Mouse (Mus musculus) C2C12 (cell line): ENCODE measurements around the gene Amz1. TPM values are rescaled to one million over a fixed set of nuclear protein-coding genes. Genes with fewer than 3 reads are reported as not detected.
A peak's percentile ranks its signal among the peaks of the same experiment; 100 is the strongest.

Experiments
- H3K27me3 ChIP-seq: one replicate; pipeline ENCODE4 v1.6.1; 2011; ENCODE audit not compliant: control insufficient read depth, insufficient read depth, insufficient read length
- H3K36me3 ChIP-seq: one replicate; pipeline ENCODE4 v1.6.1; 2011; ENCODE audit not compliant: control insufficient read depth, insufficient read depth
- H3K4me3 ChIP-seq: one replicate; pipeline ENCODE4 v1.5.1; 2011; ENCODE audit warnings: mild to moderate bottlenecking, control low read depth; ENCODE audit not compliant: poor library complexity, insufficient read depth, severe bottlenecking
- H3K79me2 ChIP-seq: one replicate; pipeline ENCODE4 v1.6.1; 2011; ENCODE audit not compliant: control insufficient read depth, insufficient read depth
- H3K79me3 ChIP-seq: one replicate; pipeline ENCODE4 v1.6.1; 2011; ENCODE audit warnings: low read depth, control low read depth
- H3ac ChIP-seq: one replicate; pipeline ENCODE3; 2011; ENCODE audit warnings: low read depth; ENCODE audit not compliant: control insufficient read depth, insufficient read length
- CEBPB ChIP-seq: IDR thresholded peaks from one replicate; pipeline ENCODE4 v1.6.1; 2011; ENCODE audit warnings: low read depth, mild to moderate bottlenecking, control low read depth, moderate library complexity
- CTCF ChIP-seq: IDR thresholded peaks from one replicate; pipeline ENCODE4 v1.5.1; 2011; ENCODE audit not compliant: control insufficient read depth, insufficient read depth, insufficient read length
- FOSL1 ChIP-seq: IDR thresholded peaks from one replicate; pipeline ENCODE4 v1.8.0; 2011; ENCODE audit warnings: mild to moderate bottlenecking, low read length; ENCODE audit not compliant: poor library complexity, insufficient read depth, severe bottlenecking
- MAX ChIP-seq: IDR thresholded peaks from one replicate; pipeline ENCODE4 v1.6.1; 2011; ENCODE audit warnings: mild to moderate bottlenecking, control low read depth
- MYOD1 ChIP-seq: IDR thresholded peaks from one replicate; pipeline ENCODE4 v1.6.1; 2011; ENCODE audit warnings: low read depth; ENCODE audit not compliant: control insufficient read depth, insufficient read length
- MYOG ChIP-seq: IDR thresholded peaks from one replicate; pipeline ENCODE4 v1.6.1; 2011; ENCODE audit not compliant: control insufficient read depth, insufficient read length; ENCODE audit errors: extremely low read depth
- USF1 ChIP-seq: IDR thresholded peaks from one replicate; pipeline ENCODE4 v1.6.1; 2011; ENCODE audit warnings: low read depth, mild to moderate bottlenecking, control low read depth, moderate library complexity
- polyA plus RNA-seq: library from polyadenylated mRNA; unstranded; fragments of >200 nt; fragmentation: generic; extraction: Trizol; gene quantifications from one replicate; pipeline ENCODE4 v1.2.1, GENCODE M21; 2012; ENCODE audit warnings: missing spikeins

Gene Amz1
- polyA plus RNA-seq, 1 experiment, result 0.43 TPM

DNA sequence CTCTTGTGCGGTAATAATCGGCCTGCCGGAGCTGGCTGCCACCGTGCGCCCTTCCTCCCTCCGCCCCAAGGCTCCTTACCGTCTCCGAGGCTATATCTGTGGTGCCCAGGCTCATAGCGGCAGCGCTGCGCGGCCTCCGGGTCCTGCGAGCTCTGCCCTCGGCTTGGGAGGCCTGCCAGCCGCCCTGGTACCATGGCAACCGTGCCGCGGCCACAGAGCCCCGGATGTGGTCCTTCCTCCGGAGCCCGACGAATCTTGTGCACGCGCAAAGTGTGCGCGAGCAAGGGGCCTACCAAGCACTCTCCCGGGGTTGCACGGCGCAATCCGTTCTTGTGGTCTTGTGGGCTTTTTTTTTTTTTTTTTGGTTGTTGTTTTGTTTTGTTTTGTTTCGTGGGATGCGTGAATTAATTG is 21.8 kb upstream of the Amz1 start, which contains the start of gene Iqce:
Gene Iqce, minus strand, starts transcription at position 276 of the 411 bp plus-strand sequence.
- no peak for TF ChIP-seq CTCF
- TF ChIP-seq MYOG, result no peak
- TF ChIP-seq CEBPB, result no peak
- TF ChIP-seq FOSL1, result no peak
- no peak for TF ChIP-seq MYOD1
- TF ChIP-seq USF1, result no peak
- TF ChIP-seq MAX, result no peak
- no peaks in the 10 kb centered on the region for H3K27me3 ChIP-seq
- H3ac ChIP-seq, result peak within 1 kb of the TSS; percentile 83
- H3K36me3 ChIP-seq, result peaks cover 8% of the 10 kb centered on the region
- peak within 1 kb of the TSS; percentile 60 for H3K4me3 ChIP-seq
- peaks cover 37% of the 10 kb centered on the region for H3K79me2 ChIP-seq
- H3K79me3 ChIP-seq, result peaks cover 14% of the 10 kb centered on the region

DNA sequence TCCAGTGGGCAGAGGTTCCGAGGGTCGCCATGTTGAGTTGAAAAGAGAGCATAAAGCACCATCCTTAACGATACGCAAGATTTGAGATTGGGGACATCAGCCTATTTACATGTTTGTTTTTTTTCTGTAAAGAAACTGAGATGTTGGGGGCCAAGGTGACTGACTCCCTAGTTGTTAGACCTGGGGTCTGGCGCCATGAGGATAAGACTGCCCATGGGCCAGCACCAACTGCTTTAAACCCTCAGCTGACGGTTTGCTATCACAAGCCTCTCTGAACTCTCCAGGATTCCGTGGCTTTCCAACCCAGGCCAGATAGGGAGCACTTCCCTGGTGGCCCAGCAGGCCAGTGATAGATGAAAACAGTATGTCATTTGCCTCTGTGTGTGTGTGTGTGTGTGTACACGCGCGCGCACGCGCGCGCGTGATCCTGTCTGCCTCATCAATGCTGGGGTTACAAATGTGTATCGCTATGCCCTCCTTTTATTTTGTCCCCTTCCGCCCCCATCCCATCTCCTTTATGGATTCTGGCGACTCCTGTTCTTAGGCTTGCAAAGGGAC is 21.2 kb upstream of the Amz1 start:
- Histone ChIP-seq H3K4me3 (peak overlapping the region; percentile 60), H3K36me3 (peaks cover 8% of the 10 kb centered on the region), H3ac (no peak overlapping the region), H3K79me3 (peaks cover 14% of the 10 kb centered on the region), H3K79me2 (peaks cover 41% of the 10 kb centered on the region), H3K27me3 (no peaks in the 10 kb centered on the region)
- TF ChIP-seq USF1 (no peak), CTCF (no peak), MYOD1 (no peak), CEBPB (no peak), MAX (no peak), MYOG (no peak), FOSL1 (no peak)

DNA sequence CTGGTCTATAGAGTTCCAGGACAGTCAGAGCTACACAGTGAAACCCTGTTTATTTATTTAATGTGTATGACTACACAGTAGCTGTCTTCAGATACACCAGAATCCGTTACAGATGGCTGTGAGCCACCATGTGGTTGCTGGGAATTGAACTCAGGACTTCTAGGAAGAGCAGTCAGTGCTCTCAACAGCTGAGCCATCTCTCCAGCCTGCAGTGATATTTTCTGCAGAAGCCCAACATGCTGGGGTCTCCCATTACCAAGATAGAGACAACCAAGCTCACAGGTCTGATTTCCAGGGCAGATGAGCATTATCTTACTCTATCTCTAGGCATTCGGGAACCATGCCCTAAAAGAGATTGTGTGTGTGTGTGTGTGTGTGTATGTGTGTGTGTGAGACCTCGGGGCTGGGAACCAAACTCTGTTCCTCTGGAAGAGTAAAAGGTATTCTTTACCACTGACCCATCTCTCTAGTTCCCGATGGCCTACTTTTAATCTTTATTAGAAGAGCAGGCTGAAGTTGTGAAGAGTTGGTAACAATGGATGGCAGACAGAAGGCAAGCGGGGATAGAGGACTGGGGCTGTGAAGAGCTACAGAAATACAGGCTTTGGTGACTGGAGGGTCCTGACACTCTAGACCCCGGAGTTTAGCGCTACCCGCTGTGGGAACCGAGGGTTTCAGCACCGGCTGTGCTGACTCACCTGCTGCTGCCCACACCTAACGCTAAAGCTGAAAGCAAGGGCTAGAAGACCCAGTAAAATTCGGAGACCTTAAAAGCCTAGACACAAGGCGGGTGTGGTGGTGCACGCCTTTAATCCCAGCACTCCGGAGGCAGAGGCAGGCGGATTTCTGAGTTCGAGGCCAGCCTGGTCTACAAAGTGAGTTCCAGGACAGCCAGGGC is 20.2 kb upstream of the Amz1 start:
- Histone ChIP-seq H3K4me3 (no peak overlapping the region), H3K79me3 (peaks cover 14% of the 10 kb centered on the region), H3K27me3 (no peaks in the 10 kb centered on the region), H3K36me3 (peaks cover 8% of the 10 kb centered on the region), H3ac (peak overlapping the region; percentile 16), H3K79me2 (peaks cover 43% of the 10 kb centered on the region)
- no peak for TF ChIP-seq CTCF
- no peak for TF ChIP-seq MYOG
- no peak for TF ChIP-seq MYOD1
- TF ChIP-seq FOSL1, result no peak
- TF ChIP-seq USF1, result no peak
- TF ChIP-seq CEBPB, result no peak
- no peak for TF ChIP-seq MAX

DNA sequence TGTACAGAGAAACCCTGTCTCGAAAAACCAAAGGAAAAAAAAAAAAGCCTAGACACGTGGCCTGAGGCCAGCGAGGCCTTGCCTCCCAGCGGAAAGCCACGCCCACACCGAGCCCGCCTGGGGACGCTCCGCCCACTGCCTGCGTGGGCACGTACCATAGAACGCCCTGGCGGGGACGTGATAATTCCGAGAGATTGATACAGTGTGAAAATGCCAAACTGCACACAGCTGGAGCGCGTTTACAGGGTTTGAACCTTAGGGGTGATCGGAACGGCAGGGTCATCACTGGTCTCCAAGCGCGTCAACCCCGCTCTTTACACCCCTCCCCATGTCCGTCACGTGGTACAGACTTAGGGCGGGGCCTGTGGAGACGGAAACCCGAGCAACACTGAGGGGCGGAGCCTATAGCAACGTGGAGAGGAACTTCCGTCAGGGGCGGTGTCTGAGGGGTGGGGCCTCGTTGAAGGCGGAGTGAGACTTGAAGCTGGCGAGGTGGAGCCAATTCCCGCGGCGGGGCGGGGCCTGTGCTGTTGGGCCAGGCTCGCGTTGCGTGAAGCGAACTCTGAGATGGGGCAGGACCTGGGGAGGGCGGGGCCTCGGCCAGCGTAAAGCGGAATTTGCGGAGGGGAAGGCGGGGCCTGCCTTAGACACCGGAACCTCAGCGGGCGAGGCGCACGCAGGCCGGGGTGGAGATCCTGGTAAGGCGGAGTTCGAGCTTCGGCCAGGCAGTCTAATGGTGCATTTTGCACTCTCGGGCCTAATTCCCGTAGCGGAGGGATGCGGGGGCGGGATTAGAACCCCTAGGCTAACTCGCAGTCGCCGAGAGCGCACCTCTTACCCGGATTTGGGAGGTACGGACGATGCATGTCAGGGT is 19.3 kb upstream of the Amz1 start, which contains the start of gene Brat1:
Gene Brat1, plus strand, starts transcription at position 634 of the 874 bp plus-strand sequence.
- Histone ChIP-seq H3K36me3 (peaks cover 8% of the 10 kb centered on the region), H3K79me2 (peaks cover 41% of the 10 kb centered on the region), H3ac (peak within 1 kb of the TSS; percentile 69), H3K4me3 (peak within 1 kb of the TSS; percentile 63), H3K79me3 (peaks cover 14% of the 10 kb centered on the region), H3K27me3 (no peaks in the 10 kb centered on the region)
- TF ChIP-seq MAX (peak; percentile 81), MYOG (no peak), USF1 (peak; percentile 91)

DNA sequence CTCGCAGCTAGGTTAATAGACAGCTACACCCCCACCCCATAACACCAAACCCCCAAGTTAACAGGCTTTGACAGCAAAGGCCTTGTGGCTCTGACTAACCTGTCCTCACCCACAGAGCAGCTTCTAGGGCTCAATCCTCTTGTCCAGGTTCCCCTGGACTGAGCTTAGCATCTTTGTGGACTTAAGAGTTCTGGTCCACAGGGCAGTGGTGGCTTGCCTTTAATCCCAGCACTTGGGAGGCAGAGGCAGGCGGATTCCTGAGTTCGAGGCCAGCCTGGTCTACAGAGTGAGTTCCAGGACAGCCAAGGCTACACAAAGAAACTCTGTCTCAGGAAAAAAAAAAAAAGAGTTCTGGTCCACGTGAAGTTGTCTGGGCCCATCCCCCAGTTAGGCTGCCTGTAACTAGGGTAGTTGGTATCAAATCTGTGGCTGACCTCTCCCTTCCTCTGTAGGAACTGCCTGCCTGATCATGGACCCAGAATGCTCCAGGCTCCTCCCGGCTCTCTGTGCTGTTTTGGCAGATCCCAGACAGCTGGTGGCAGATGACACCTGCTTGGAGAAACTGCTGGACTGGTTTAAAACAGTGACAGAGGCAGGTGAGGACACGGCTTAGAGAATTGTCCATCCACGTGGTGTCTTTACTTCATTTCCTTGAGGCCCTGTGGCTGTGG is 18.3 kb upstream of the Amz1 start:
- TF ChIP-seq CEBPB, result no peak
- no peak for TF ChIP-seq MYOG
- TF ChIP-seq CTCF, result no peak
- TF ChIP-seq USF1, result no peak
- TF ChIP-seq MYOD1, result no peak
- no peak for TF ChIP-seq FOSL1
- no peak for TF ChIP-seq MAX
- H3K4me3 ChIP-seq, result peak overlapping the region; percentile 63
- peak overlapping the region; percentile 69 for H3ac ChIP-seq
- peaks cover 31% of the 10 kb centered on the region for H3K79me2 ChIP-seq
- H3K79me3 ChIP-seq, result peaks cover 10% of the 10 kb centered on the region
- peaks cover 15% of the 10 kb centered on the region for H3K36me3 ChIP-seq
- H3K27me3 ChIP-seq, result no peaks in the 10 kb centered on the region
